Mouse (Mus musculus) heart, adult 2 months (tissue): ENCODE data around the gene Cadps2.

Source experiments
- CTCF ChIP-seq: fragments of 200-600 bp; IDR thresholded peaks from 2 replicates; pipeline ENCODE4 v1.8.1; 2022; ENCODE audit warnings: antibody characterized with exemption, mild to moderate bottlenecking, moderate library complexity
- POLR2A ChIP-seq: fragments of 200-500 bp; IDR thresholded peaks from 2 replicates; pipeline ENCODE4 v1.6.1; 2011; ENCODE audit warnings: mild to moderate bottlenecking, low read depth, low read length, control low read depth; ENCODE audit not compliant: insufficient read depth

DNA sequence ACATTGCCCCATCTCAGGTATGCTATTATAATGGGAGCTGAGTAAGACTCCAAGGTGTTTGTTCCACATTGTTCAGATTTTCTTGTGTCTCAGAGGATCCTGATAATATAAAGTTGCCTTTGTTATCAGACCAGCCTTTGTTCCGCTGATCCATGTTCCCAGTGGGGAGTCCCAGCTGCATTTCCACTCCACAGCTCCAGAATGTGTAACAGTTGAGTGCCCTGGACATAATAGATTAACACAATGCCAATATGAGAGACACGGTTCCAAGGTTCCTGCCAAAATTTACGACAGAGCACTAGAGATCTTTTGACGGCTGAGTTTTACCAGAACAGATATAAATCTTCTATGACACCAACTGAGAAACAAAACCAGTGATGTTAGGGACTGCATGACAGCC, 266.8 kb downstream of the Cadps2 start:
- TF ChIP-seq CTCF: no peak
- no peak for TF ChIP-seq POLR2A
